Mouse (Mus musculus) hindbrain, embryonic 11.5 days (tissue): Measurements from ENCODE around the gene Car5a. TPM values are rescaled to one million over a fixed set of nuclear protein-coding genes. Genes with fewer than 3 reads are reported as not detected.

Experiments used
- ATAC-seq: fragments of 200-750 bp; cut with Nextera tagmentation; 2 replicates; pipeline ENCODE4 v1.8.0; 2017; ENCODE audit warnings: mild to moderate bottlenecking, moderate TSS enrichment, moderate library complexity; ENCODE audit not compliant: low FRiP score
- DNase-seq: peaks from one replicate; pipeline ENCODE4 v3.0.0-alpha.2; 2015; ENCODE audit warnings: low spot score
- H3K27ac ChIP-seq: fragments of 300-500 bp; sonication (generic); 2 replicates; pipeline ENCODE4 v1.5.1; 2014; ENCODE audit warnings: mild to moderate bottlenecking, low read depth, low read length
- H3K27me3 ChIP-seq: fragments of 300-500 bp; sonication (generic); 2 replicates; pipeline ENCODE4 v1.6.1; 2014; ENCODE audit warnings: mild to moderate bottlenecking, low read length, moderate library complexity, mixed read lengths; ENCODE audit not compliant: control insufficient read depth, insufficient read depth
- H3K36me3 ChIP-seq: fragments of 300-500 bp; sonication (generic); 2 replicates; pipeline ENCODE4 v1.6.1; 2014; ENCODE audit warnings: mild to moderate bottlenecking, low read length, moderate library complexity, mixed read lengths; ENCODE audit not compliant: control insufficient read depth, insufficient read depth
- H3K4me1 ChIP-seq: fragments of 300-500 bp; sonication (generic); replicated peaks from 2 replicates; pipeline ENCODE4 v1.6.1; 2014; ENCODE audit warnings: low read length, mixed read lengths; ENCODE audit not compliant: control insufficient read depth, insufficient read depth
- H3K4me2 ChIP-seq: fragments of 300-500 bp; sonication (generic); replicated peaks from 2 replicates; pipeline ENCODE4 v1.6.1; 2014; ENCODE audit warnings: mild to moderate bottlenecking, low read depth, low read length
- H3K4me3 ChIP-seq: fragments of 300-500 bp; sonication (generic); 2 replicates; pipeline ENCODE4 v1.5.1; 2014; ENCODE audit warnings: low read depth, low read length
- H3K9ac ChIP-seq: fragments of 300-500 bp; sonication (generic); 2 replicates; pipeline ENCODE4 v1.6.1; 2014; ENCODE audit warnings: low read depth, low read length
- H3K9me3 ChIP-seq: fragments of 300-500 bp; sonication (generic); 2 replicates; pipeline ENCODE4 v1.6.1; 2016; ENCODE audit warnings: low read length; ENCODE audit not compliant: control insufficient read depth
- WGBS: fragments of 180-500 bp; shearing (Covaris S2); extraction: QIAGEN DNeasy Blood & Tissue Kit; methylation state at CpG from one replicate; pipeline ENCODE4 v1.1.7; 2014; 5-methylcytosine and 5-hydroxymethylcytosine counted together
- polyA plus RNA-seq: library from polyadenylated mRNA; unstranded; fragments of >200 nt; fragmentation: Nextera tagmentation; extraction: Ambion mirVana; gene quantifications from 2 replicates; pipeline ENCODE4 v1.2.1, GENCODE M21; 2014

Gene Car5a
- polyA plus RNA-seq, 1 experiment from 2014 or later, result not detected

GRCm38 (mm10) chr8:121966110-121966509 lies 21.4 kb upstream of the Car5a start:
- Histone ChIP-seq H3K27me3 (no peaks in the 10 kb centered on the region), H3K9me3 (no peaks in the 10 kb centered on the region), H3K9ac (no peak overlapping the region), H3K4me3 (no peak overlapping the region), H3K4me2 (no peak overlapping the region), H3K4me1 (peaks cover 10% of the 10 kb centered on the region), H3K27ac (no peak overlapping the region), H3K36me3 (no peaks in the 10 kb centered on the region)
- DNase-seq (no peak), ATAC-seq (no peak)
- 65% methylated on average over 5 of the region's 5 CpGs for WGBS

- ATAC-seq (no peak), DNase-seq (no peak)
- no peak overlapping the region for H3K4me3 ChIP-seq
- no peak overlapping the region for H3K9ac ChIP-seq
- no peaks in the 10 kb centered on the region for H3K36me3 ChIP-seq
- H3K4me2 ChIP-seq, result no peak overlapping the region
- H3K27me3 ChIP-seq, result no peaks in the 10 kb centered on the region
- no peaks in the 10 kb centered on the region for H3K9me3 ChIP-seq
- peaks cover 10% of the 10 kb centered on the region for H3K4me1 ChIP-seq
- H3K27ac ChIP-seq, result no peak overlapping the region
- WGBS, result 81% methylated on average over 8 of the region's 8 CpGs
These were observed 20.2 kb upstream of the Car5a start for GRCm38 (mm10) chr8:121964716-121965512.

DNA sequence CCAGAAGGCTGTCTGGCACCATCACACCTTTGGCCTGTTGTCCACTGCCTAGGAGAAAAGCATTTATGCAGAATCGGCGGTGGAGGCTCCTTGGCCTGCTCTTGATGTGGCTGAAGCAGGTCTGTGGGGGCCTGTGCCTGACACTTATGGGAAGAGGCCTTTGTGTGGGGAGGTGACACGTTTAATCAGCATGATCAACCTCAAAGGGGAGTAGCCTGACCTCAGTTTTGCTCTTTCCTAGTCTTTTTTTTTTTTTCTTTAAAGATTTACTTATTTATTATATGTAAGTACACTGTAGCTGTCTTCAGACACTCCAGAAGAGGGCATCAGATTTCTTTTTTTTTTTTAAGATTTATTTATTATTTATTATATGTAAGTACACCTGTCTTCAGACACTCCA lies 18.2 kb upstream of the Car5a start:
- Histone ChIP-seq H3K27me3 (no peaks in the 10 kb centered on the region), H3K4me3 (no peak overlapping the region), H3K36me3 (no peaks in the 10 kb centered on the region), H3K9ac (no peak overlapping the region), H3K4me2 (no peak overlapping the region), H3K9me3 (no peaks in the 10 kb centered on the region), H3K4me1 (peaks cover 10% of the 10 kb centered on the region), H3K27ac (no peak overlapping the region)
- no peak for DNase-seq
- ATAC-seq, result no peak
- WGBS, result 79% methylated on average over 3 of the region's 3 CpGs

GRCm38 (mm10) chr8:121958395-121958794 lies 13.7 kb upstream of the Car5a start:
- H3K36me3 ChIP-seq, result no peaks in the 10 kb centered on the region
- ATAC-seq (no peak), DNase-seq (no peak)
- H3K4me3 ChIP-seq, result no peak overlapping the region
- H3K4me2 ChIP-seq, result no peak overlapping the region
- no peaks in the 10 kb centered on the region for H3K9me3 ChIP-seq
- H3K27ac ChIP-seq, result no peak overlapping the region
- no peaks in the 10 kb centered on the region for H3K4me1 ChIP-seq
- H3K9ac ChIP-seq, result no peak overlapping the region
- no peaks in the 10 kb centered on the region for H3K27me3 ChIP-seq
- 94% methylated on average over 1 of the region's 1 CpGs for WGBS

GRCm38 (mm10) chr8:121955825-121956500 lies 11.3 kb upstream of the Car5a start:
- ATAC-seq (no peak), DNase-seq (no peak)
- Histone ChIP-seq H3K27me3 (no peaks in the 10 kb centered on the region), H3K4me2 (no peak overlapping the region), H3K4me1 (peaks cover 9% of the 10 kb centered on the region; the same call in 1 of the 2 replicates), H3K9me3 (no peaks in the 10 kb centered on the region), H3K9ac (no peak overlapping the region), H3K36me3 (no peaks in the 10 kb centered on the region), H3K27ac (no peak overlapping the region), H3K4me3 (no peak overlapping the region)
- 78% methylated on average over 1 of the region's 1 CpGs for WGBS

DNA sequence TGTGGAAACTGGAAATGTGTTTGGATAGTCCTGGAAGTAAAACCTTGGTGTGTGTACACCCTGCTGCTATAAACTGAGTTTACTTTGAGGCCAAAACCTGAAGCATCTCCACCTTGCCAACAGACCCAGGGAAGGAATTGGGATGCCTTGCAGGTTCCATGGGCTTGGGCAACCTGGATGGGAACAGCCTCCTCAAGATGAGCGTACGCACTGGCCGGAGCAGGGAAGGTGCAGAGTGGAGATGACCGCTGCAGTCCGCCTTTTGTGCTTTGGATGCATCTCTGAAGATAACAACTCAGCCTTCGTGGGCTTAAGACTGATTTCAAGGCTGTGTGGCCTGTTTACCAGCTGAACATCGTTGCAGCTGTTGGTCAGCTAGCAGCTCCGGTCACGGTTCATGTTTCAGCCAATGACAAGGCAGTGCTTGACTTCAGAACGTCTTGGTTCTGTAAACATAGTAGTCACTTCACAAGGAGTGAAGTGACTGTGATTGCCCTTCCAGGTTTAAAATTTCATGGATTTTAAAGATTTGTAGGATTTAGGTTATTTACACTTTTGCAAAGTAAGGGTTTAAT lies 10.4 kb upstream of the Car5a start:
- no peak overlapping the region for H3K4me3 ChIP-seq
- H3K27me3 ChIP-seq, result no peaks in the 10 kb centered on the region
- no peaks in the 10 kb centered on the region for H3K36me3 ChIP-seq
- ATAC-seq (no peak), DNase-seq (no peak)
- no peak overlapping the region for H3K9ac ChIP-seq
- 84% methylated on average over 10 of the region's 10 CpGs for WGBS
- H3K9me3 ChIP-seq, result no peaks in the 10 kb centered on the region
- H3K4me2 ChIP-seq, result no peak overlapping the region
- peaks cover 9% of the 10 kb centered on the region; the same call in 1 of the 2 replicates for H3K4me1 ChIP-seq
- no peak overlapping the region for H3K27ac ChIP-seq

DNA sequence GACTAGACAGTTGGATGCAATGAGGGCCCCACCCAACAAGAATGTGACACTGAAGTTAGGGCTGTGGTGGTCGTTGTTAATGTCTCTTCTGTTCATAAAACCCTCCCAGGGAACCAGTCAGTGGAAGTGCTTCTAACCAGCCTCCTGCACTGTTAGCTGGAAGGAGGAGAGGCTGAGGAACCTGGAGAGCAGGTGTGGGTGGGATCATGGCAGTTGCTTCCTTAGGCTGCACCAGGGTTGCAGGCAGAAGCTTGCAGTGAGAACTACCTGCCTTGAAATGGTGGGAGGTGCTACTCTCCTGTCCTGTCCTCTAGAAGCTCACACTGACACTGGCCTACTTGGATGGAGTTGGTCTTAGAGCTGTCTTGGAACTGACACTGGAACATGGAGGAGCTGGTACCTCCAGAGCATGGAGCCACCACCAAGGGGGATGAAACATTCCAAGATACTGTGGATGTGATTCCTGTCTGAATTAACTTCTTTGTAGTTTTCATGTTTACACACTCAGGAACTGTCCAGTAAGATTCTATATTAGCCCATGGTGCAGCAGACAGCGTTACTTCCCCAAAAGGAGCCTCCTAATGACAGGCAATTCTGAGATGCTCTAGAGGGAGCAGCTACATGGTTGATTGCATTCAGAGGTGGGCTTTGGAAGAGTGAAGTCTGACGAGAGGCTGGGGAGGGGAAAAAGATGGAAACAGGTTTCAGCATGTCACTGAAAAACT lies 9.3 kb upstream of the Car5a start:
- H3K4me1 ChIP-seq, result peaks cover 9% of the 10 kb centered on the region; the same call in 1 of the 2 replicates
- H3K9ac ChIP-seq, result no peak overlapping the region
- no peak overlapping the region for H3K4me2 ChIP-seq
- H3K36me3 ChIP-seq, result no peaks in the 10 kb centered on the region
- no peak for DNase-seq
- no peaks in the 10 kb centered on the region for H3K9me3 ChIP-seq
- no peak for ATAC-seq
- no peaks in the 10 kb centered on the region for H3K27me3 ChIP-seq
- 80% methylated on average over 3 of the region's 3 CpGs for WGBS
- H3K27ac ChIP-seq, result no peak overlapping the region
- H3K4me3 ChIP-seq, result no peak overlapping the region

DNA sequence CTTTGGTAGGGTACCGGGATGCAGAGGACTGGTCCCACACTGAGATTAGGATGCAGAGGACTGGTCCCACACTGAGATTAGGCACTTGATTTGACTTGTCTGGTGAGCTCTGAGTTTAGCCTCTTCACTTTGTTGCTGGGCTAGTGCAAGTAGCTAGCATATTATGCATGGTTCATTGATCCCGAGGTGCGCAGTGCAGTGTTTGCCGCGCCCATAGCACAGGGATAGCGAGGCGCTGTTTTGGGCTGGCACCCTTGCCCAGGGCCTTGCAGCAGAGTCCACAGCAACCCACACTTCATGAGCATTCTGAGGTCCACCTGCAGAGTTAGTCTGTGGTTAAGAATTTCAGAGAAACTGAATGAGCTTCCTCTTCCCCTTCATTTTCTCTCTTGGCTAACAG lies 8.1 kb upstream of the Car5a start:
- H3K4me1 ChIP-seq, result peaks cover 9% of the 10 kb centered on the region; the same call in 1 of the 2 replicates
- no peak overlapping the region for H3K4me3 ChIP-seq
- DNase-seq (no peak), ATAC-seq (no peak)
- no peak overlapping the region for H3K9ac ChIP-seq
- no peaks in the 10 kb centered on the region for H3K27me3 ChIP-seq
- H3K36me3 ChIP-seq, result no peaks in the 10 kb centered on the region
- H3K9me3 ChIP-seq, result no peaks in the 10 kb centered on the region
- H3K4me2 ChIP-seq, result no peak overlapping the region
- WGBS, result 96% methylated on average over 7 of the region's 7 CpGs
- H3K27ac ChIP-seq, result no peak overlapping the region
